ENCODE assay signal across 17 mouse cellular contexts in genomic region chr5:78556946-78557345, GRCm38 (mm10).
"Had no signal": no experiment of that assay in that cellular context is flagged by ENCODE, and none has a peak within 500 bp of the region (broad histone marks: within the 10 kb centered on the region; RNA-seq: fewer than 3 reads in every experiment).

No protein-coding gene starts in this region.

- ATAC-seq: lung, postnatal 0 days; midbrain, embryonic 13.5 days; midbrain, embryonic 15.5 days had no signal

- H3K9me3 ChIP-seq: lung, embryonic 15.5 days; megakaryocyte, embryonic 14.5 days; midbrain, embryonic 13.5 days; midbrain, embryonic 15.5 days; neural tube, embryonic 12.5 days; stomach, embryonic 15.5 days had no signal

- H3K27me3 ChIP-seq: lung, embryonic 15.5 days; megakaryocyte, embryonic 14.5 days; midbrain, embryonic 13.5 days; midbrain, embryonic 15.5 days; neural tube, embryonic 12.5 days; stomach, embryonic 15.5 days had no signal

- H3K4me1 ChIP-seq: lung, embryonic 15.5 days; megakaryocyte, embryonic 14.5 days; midbrain, embryonic 13.5 days; midbrain, embryonic 15.5 days; neural tube, embryonic 12.5 days; stomach, embryonic 15.5 days had no signal

- H3K27ac ChIP-seq: lung, embryonic 15.5 days; macrophage; midbrain, embryonic 13.5 days; midbrain, embryonic 15.5 days; neural tube, embryonic 12.5 days; stomach, embryonic 15.5 days; stomach, postnatal 0 days had no signal

- H3K9ac ChIP-seq: lung, embryonic 15.5 days; midbrain, embryonic 13.5 days; midbrain, embryonic 15.5 days; neural tube, embryonic 12.5 days; stomach, embryonic 15.5 days had no signal

- H3K4me2 ChIP-seq: lung, embryonic 15.5 days; midbrain, embryonic 11.5 days; midbrain, embryonic 13.5 days; midbrain, embryonic 15.5 days; neural tube, embryonic 12.5 days; stomach, embryonic 15.5 days had no signal

- DNase-seq: lung, adult 2 months; lung, postnatal 14 days; lung, postnatal 36 days; right cerebral cortex, postnatal 14 days; thymus, adult 2 months; thymus, postnatal 25 days; thymus, postnatal 4 days had no signal

- H3K4me3 ChIP-seq: lung, embryonic 15.5 days; megakaryocyte, embryonic 14.5 days; midbrain, embryonic 13.5 days; midbrain, embryonic 15.5 days; neural tube, embryonic 12.5 days; stomach, embryonic 15.5 days had no signal

- H3K36me3 ChIP-seq: lung, embryonic 15.5 days; midbrain, embryonic 13.5 days; midbrain, embryonic 15.5 days; neural tube, embryonic 12.5 days; stomach, embryonic 15.5 days had no signal
